Mouse (Mus musculus): Measurements from ENCODE around the gene Cdca8.

Gene Cdca8

GRCm38 (mm10) chr4:124969219-124969848, 30.2 kb upstream of the Cdca8 start:
- H3K27me3 ChIP-seq (ENCODE audit: control insufficient read depth, insufficient read depth, low read length, poor library complexity, severe bottlenecking), result no peaks in the 10 kb centered on the region
- no peak for DNase-seq (ENCODE audit: low read depth, low spot score)
- H3K36me3 ChIP-seq (ENCODE audit: control insufficient read depth, insufficient read depth, low read length, poor library complexity, severe bottlenecking), result no peaks in the 10 kb centered on the region

GRCm38 (mm10) chr4:124968711-124969110, 29.6 kb upstream of the Cdca8 start:
- no peak for DNase-seq (ENCODE audit: low read depth, low spot score)
- Histone ChIP-seq H3K36me3 (ENCODE audit: control insufficient read depth, insufficient read depth, low read length, poor library complexity, severe bottlenecking) (no peaks in the 10 kb centered on the region), H3K27me3 (ENCODE audit: control insufficient read depth, insufficient read depth, low read length, poor library complexity, severe bottlenecking) (no peaks in the 10 kb centered on the region)

GRCm38 (mm10) chr4:124964912-124965599, 25.9 kb upstream of the Cdca8 start:
- Histone ChIP-seq H3K27me3 (ENCODE audit: control insufficient read depth, insufficient read depth, low read length, poor library complexity, severe bottlenecking) (no peaks in the 10 kb centered on the region), H3K36me3 (ENCODE audit: control insufficient read depth, insufficient read depth, low read length, poor library complexity, severe bottlenecking) (no peaks in the 10 kb centered on the region)
- DNase-seq (ENCODE audit: low read depth, low spot score), result no peak

GRCm38 (mm10) chr4:124962576-124962975, 23.5 kb upstream of the Cdca8 start:
- no peak for DNase-seq (ENCODE audit: low read depth, low spot score)
- Histone ChIP-seq H3K36me3 (ENCODE audit: control insufficient read depth, insufficient read depth, low read length, poor library complexity, severe bottlenecking) (no peaks in the 10 kb centered on the region), H3K27me3 (ENCODE audit: control insufficient read depth, insufficient read depth, low read length, poor library complexity, severe bottlenecking) (no peaks in the 10 kb centered on the region)

- DNase-seq (ENCODE audit: low read depth, low spot score), result no peak
- Histone ChIP-seq H3K27me3 (ENCODE audit: control insufficient read depth, insufficient read depth, low read length, poor library complexity, severe bottlenecking) (no peaks in the 10 kb centered on the region), H3K36me3 (ENCODE audit: control insufficient read depth, insufficient read depth, low read length, poor library complexity, severe bottlenecking) (no peaks in the 10 kb centered on the region)
These were observed 21.8 kb upstream of the Cdca8 start for GRCm38 (mm10) chr4:124960940-124961339.

- H3K36me3 ChIP-seq (ENCODE audit: control insufficient read depth, insufficient read depth, low read length, poor library complexity, severe bottlenecking), result no peaks in the 10 kb centered on the region
- H3K27me3 ChIP-seq (ENCODE audit: control insufficient read depth, insufficient read depth, low read length, poor library complexity, severe bottlenecking), result no peaks in the 10 kb centered on the region
- DNase-seq (ENCODE audit: low read depth, low spot score), result no peak
These were observed 20.0 kb upstream of the Cdca8 start for GRCm38 (mm10) chr4:124959062-124959461.

GRCm38 (mm10) chr4:124957284-124957683, 18.2 kb upstream of the Cdca8 start:
- no peak for DNase-seq (ENCODE audit: low read depth, low spot score)
- Histone ChIP-seq H3K27me3 (ENCODE audit: control insufficient read depth, insufficient read depth, low read length, poor library complexity, severe bottlenecking) (no peaks in the 10 kb centered on the region), H3K36me3 (ENCODE audit: control insufficient read depth, insufficient read depth, low read length, poor library complexity, severe bottlenecking) (no peaks in the 10 kb centered on the region)

GRCm38 (mm10) chr4:124953546-124953945, 14.4 kb upstream of the Cdca8 start:
- Histone ChIP-seq H3K27me3 (ENCODE audit: control insufficient read depth, insufficient read depth, low read length, poor library complexity, severe bottlenecking) (no peaks in the 10 kb centered on the region), H3K36me3 (ENCODE audit: control insufficient read depth, insufficient read depth, low read length, poor library complexity, severe bottlenecking) (no peaks in the 10 kb centered on the region)
- no peak for DNase-seq (ENCODE audit: low read depth, low spot score)

- Histone ChIP-seq H3K27me3 (ENCODE audit: control insufficient read depth, insufficient read depth, low read length, poor library complexity, severe bottlenecking) (no peaks in the 10 kb centered on the region), H3K36me3 (ENCODE audit: control insufficient read depth, insufficient read depth, low read length, poor library complexity, severe bottlenecking) (no peaks in the 10 kb centered on the region; the same call in 1 of the 2 replicates)
- no peak for DNase-seq (ENCODE audit: low read depth, low spot score)
These were observed 11.9 kb upstream of the Cdca8 start for GRCm38 (mm10) chr4:124951036-124951433.

GRCm38 (mm10) chr4:124950181-124951035, 11.3 kb upstream of the Cdca8 start:
- Histone ChIP-seq H3K27me3 (ENCODE audit: control insufficient read depth, insufficient read depth, low read length, poor library complexity, severe bottlenecking) (no peaks in the 10 kb centered on the region), H3K36me3 (ENCODE audit: control insufficient read depth, insufficient read depth, low read length, poor library complexity, severe bottlenecking) (no peaks in the 10 kb centered on the region; the same call in 1 of the 2 replicates)
- DNase-seq (ENCODE audit: low read depth, low spot score), result no peak

GRCm38 (mm10) chr4:124949488-124949887, 10.4 kb upstream of the Cdca8 start:
- H3K27me3 ChIP-seq (ENCODE audit: control insufficient read depth, insufficient read depth, low read length, poor library complexity, severe bottlenecking), result no peaks in the 10 kb centered on the region
- DNase-seq (ENCODE audit: low read depth, low spot score), result no peak
- H3K36me3 ChIP-seq (ENCODE audit: control insufficient read depth, insufficient read depth, low read length, poor library complexity, severe bottlenecking), result no peaks in the 10 kb centered on the region; the same call in 1 of the 2 replicates

- DNase-seq (ENCODE audit: low read depth, low spot score), result no peak
- no peaks in the 10 kb centered on the region for H3K27me3 ChIP-seq (ENCODE audit: control insufficient read depth, insufficient read depth, low read length, poor library complexity, severe bottlenecking)
- H3K36me3 ChIP-seq (ENCODE audit: control insufficient read depth, insufficient read depth, low read length, poor library complexity, severe bottlenecking), result no peaks in the 10 kb centered on the region; the same call in 1 of the 2 replicates
These were observed 5.8 kb upstream of the Cdca8 start for GRCm38 (mm10) chr4:124944961-124945360.

GRCm38 (mm10) chr4:124943781-124944180, 4.7 kb upstream of the Cdca8 start:
- H3K27me3 ChIP-seq (ENCODE audit: control insufficient read depth, insufficient read depth, low read length, poor library complexity, severe bottlenecking), result no peaks in the 10 kb centered on the region
- no peak for DNase-seq (ENCODE audit: low read depth, low spot score)
- peaks cover 3% of the 10 kb centered on the region; the same call in 1 of the 2 replicates for H3K36me3 ChIP-seq (ENCODE audit: control insufficient read depth, insufficient read depth, low read length, poor library complexity, severe bottlenecking)

- Histone ChIP-seq H3K36me3 (ENCODE audit: control insufficient read depth, insufficient read depth, low read length, poor library complexity, severe bottlenecking) (0 out of 2 replicates have a peak, but pooled peaks cover 3% of the 10 kb centered on the region), H3K27me3 (ENCODE audit: control insufficient read depth, insufficient read depth, low read length, poor library complexity, severe bottlenecking) (no peaks in the 10 kb centered on the region)
- DNase-seq (ENCODE audit: low read depth, low spot score), result peak; percentile 88
These were observed 3.9 kb upstream of the Cdca8 start for GRCm38 (mm10) chr4:124943022-124943421.
